Mouse (Mus musculus): Measurements from ENCODE around the gene Gm11084.
"Not testable (repeated sequence)": the region's sequence is repeated elsewhere in the genome, so short reads cannot be mapped to it uniquely, and the experiment has no call there.

Gm11084 gene

DNA sequence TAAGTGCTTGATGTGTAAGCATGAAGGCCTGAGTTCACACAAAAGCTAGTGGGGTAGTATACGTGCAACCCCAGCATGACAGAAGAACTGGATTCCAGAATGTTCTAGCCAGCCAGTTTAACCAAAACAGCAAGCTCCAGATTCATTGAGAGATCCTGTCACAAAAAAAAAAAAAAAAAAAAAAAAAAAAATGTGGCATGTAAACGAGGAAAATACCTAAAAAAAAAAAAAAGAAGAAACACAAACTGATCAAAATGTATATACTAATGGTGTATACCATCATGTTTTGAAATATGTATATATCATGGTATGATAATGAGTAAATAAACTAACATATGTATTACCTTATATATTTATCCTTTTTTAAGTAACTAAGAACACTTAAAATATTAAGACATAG lies 7.6 kb upstream of the Gm11084 start:
- DNase-seq, result no peak

- no peak for DNase-seq
These were observed 6.0 kb upstream of the Gm11084 start for GRCm38 (mm10) chr2:72992497-72992896.

DNA sequence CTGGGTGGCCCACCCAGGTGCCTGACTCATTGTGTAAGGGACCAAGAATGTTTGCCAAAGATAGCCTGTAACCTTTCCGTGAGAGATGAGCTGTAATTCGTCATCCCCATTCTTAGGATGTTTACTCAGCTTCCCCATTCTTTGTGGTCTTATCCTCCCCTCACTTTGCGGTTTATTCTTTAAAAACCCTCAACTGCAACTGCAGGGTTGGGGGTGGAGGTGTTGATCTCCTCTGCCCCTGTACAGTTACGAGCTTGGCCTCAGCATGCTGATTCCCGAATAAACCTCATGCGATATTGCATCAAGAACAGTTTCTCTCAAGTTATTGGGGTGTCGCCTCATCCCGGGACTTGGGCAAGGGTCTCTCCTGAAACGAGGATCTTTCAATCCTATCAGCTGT lies 2.4 kb upstream of the Gm11084 start:
- not testable (repeated sequence) for DNase-seq

GRCm38 (mm10) chr2:72985516-72985915 lies 1.0 kb downstream of the Gm11084 start:
- no peak for DNase-seq

DNA sequence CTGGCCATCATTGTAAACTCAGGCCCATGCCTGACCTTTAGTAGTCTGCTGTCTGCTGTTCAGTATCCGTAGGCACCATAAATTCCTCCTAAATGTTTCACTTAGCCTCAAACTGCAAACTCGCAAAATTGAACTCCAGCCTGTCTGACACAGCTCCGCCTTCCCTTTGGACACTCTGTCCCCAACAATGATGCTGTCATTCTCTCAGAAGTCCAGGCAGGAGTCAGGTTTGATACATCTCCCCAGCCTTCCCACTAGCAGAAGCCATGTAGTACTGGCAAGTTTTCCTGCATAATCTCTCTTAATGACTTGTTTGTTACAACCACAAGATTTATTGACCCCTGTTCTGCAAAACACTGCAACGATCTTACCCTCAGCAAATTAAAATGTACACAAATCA lies 1.7 kb downstream of the Gm11084 start:
- no peak for DNase-seq

DNA sequence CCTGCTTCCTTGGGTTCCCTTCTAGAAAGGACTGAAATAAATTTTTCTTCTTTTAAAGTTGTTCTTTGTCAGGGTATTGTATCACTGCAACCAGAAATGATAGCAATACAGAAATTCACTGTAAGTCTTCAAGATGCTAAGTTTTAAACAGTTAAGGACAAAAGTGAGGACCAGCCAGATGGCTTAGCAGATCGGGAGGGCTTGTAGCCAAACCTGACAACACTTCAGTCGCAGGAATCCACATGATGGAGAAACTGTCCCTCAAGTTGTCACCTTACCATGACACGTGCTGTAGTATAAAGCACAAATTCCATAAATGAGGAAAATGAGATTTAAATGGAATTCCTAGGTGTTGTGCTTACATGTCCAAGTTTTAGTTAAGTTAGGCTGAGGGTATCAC lies 3.3 kb downstream of the Gm11084 start:
- no peak for DNase-seq

GRCm38 (mm10) chr2:72982110-72982785 lies 4.3 kb downstream of the Gm11084 start:
- no peak for DNase-seq

GRCm38 (mm10) chr2:72981441-72982109 lies 4.9 kb downstream of the Gm11084 start:
- DNase-seq, result no peak

DNA sequence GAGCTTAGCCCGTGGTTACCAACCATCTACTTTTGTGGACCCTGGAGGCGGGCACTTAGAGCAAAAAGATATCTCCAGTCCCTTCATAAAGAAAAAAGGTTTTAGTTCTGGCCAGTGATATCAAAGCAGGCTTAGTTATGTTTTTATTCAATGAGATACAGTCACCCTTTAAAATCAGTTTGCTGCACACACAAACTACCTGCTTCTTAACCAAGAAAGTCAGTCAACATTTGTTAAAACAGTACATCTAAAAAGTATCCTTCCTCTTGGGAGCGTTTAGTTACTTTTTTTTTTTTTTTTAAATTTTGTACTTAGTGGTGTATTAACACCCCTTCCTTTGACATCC lies 5.5 kb downstream of the Gm11084 start:
- no peak for DNase-seq

DNA sequence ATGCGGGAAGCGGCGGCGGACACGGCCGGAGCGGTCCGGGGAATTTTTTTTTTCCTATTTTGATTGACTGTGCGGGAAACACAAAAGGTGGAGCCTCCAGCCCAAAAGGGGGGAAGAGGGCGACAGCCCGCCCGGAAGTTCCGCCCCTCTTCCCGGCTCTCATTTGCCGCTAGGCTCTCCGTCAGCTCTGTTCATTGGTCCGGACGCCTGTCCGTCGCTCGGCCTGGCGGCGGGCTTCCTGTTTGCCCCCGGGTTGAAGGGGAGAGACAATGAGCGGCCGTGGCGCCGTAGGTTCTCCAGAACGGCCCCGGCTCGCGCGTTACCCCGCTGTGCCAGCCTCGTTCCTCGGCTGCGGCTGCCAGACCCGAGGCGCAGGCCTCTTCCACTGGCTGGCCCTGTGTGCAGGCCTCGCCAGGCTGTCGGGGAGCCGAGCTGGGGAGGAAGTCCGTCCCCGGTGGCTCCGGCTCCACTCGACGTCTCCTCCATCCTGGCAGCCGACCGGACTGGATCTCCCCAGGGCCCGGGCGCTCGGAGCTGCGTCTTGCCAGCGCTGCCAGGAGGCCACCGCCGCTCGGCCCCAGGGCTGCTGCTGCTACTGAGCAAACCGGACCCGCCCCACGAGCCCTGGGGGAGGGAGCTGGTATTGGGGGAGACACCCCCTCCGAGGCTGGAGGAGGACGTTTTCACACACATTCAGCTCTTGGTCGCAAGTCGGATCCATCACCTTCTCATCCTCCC lies 6.0 kb downstream of the Gm11084 start, which contains the start of gene Sp3:
Sp3 (minus strand) TSS at position 110 of the 738 bp plus-strand sequence.
- peak; percentile 97 for DNase-seq

DNA sequence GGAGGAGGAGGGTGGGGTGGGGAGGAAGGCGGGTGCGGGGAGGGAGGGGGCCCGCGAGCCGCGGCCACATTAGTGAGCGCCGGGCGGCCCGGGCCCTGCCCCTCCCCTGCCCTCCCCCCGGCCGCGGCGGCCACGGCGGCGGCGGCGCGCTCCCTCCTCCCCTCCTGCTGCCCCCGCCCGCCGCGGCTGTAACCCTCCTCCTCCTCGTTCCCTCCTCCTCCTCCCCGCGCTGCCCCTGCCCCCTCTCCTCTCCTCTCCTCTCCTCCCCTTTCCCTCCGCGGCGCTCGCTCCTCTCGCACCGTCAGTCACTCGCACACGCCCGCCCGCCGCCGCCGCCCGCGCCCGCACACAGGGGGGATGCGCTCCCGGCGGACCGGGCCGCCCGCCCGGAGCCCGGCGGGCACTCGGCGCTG lies 6.9 kb downstream of the Gm11084 start:
- DNase-seq, result peak; percentile 93

- peak; percentile 96 for DNase-seq
These were observed 7.4 kb downstream of the Gm11084 start for GRCm38 (mm10) chr2:72978901-72979658.

GRCm38 (mm10) chr2:72978473-72978872 lies 8.0 kb downstream of the Gm11084 start:
- DNase-seq, result no peak

DNA sequence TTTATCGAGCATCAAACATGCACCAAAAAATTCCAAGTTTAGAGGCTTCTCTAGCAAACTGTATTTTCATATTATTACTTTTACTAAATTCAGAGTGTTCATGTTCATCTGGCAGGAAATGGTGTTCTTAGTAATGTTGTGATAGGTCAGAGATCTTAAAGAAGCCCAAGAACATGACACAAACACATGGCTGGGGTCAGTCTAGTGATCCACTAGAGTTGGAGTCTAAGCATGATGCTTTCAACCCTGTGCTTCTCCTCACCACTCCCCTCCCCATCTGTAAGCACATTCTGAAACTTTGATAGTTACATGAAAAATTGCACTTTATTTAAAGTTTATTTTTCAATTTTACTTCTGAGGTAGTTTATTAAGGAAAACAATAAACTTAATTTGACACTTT lies 9.2 kb downstream of the Gm11084 start:
- no peak for DNase-seq

DNA sequence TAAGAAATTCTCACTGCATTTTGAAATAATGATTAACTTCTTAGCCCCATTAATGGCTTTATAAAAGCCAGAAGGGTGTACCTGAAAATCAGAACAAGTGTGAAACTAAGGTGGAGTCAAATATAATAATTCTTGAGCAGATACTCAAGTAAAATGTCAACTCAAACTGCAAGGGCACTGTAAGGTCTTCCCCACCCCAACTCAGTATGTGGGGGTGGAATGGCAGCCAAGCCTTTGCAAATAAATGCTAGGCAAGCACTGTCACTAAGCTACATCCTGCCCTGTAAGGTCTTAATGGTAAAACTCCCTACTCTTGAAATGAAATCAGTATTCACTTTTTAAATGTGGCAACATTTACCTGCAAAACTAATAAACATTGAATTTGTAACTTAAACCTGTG lies 10.5 kb downstream of the Gm11084 start:
- no peak for DNase-seq

DNA sequence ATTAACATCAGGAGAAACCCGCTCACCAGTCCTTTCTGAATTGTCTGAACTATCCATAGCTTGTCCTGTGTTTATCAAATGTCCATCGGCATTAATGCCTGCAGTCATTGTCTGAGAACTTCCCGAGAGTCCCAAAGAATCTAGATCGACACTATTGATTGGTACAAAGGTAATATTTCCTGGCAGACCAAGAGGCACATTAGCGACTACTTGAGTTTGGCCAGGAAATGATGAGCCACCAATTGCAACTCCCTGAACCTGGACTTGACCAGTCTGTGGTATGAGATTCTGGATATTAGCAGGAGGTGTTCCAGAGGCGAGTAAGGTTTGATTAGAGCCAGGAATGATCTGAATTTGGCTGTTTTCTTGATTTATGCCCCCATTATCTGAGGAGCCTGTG lies 15.7 kb downstream of the Gm11084 start:
- no peak for DNase-seq

DNA sequence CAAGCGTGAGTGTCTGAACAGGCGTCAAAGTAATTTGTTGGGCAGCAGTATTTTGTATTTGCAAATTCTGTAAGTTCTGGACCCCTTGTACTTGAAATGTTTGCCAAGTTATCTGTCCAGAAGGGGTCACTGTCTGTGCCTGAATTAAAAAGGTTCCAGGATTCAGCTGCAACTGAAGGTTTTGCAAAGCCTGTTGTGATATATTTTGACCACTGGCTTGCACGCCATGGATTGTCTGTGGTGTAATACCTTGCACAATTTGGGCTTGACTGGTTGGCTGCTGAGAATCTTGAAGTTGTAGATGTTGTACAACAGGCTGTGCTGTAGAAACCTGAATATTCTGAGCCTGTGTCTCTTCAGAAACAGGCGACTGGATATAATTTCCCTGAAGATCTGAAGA lies 16.2 kb downstream of the Gm11084 start:
- DNase-seq, result no peak

- no peak for DNase-seq
These were observed 18.0 kb downstream of the Gm11084 start for GRCm38 (mm10) chr2:72968536-72968935.

DNA sequence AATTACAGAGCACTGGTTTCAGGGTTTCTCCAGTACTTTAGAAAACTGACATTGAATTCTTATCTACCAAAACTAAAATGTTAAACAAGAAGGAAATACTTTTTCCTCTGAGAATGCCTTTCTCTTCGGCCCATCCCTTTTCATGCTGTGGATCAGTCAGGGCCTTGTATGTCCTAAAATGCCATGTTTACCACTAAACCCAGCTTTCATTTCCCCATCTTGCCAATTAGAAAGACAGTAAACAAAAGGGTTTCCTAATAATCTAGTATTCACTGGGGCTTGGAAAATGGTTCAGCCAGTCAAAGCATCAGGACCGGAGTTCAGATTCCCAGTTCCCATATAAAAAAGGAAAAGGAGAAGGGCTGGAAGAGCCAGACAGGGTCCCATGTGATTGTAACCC lies 21.1 kb downstream of the Gm11084 start:
- no peak for DNase-seq

DNA sequence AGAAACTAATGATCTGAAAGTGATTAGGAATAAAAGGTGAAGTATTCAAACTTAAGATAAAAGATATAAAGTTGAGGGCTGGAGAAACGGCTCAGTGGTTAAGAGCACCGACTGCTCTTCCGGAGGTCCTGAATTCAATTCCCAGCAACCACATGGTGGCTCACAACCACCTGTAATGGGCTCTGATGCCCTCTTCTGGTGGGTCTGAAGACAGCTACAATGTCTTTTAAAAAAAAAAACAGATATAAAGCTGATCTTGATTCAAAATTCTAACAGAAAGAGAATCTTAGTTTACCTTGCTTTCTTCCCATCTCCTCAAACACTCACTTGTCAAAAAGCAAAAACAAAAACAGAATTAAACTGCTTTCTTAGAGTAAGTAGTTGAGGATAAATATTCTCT lies 30.1 kb downstream of the Gm11084 start:
- no peak for DNase-seq

DNA sequence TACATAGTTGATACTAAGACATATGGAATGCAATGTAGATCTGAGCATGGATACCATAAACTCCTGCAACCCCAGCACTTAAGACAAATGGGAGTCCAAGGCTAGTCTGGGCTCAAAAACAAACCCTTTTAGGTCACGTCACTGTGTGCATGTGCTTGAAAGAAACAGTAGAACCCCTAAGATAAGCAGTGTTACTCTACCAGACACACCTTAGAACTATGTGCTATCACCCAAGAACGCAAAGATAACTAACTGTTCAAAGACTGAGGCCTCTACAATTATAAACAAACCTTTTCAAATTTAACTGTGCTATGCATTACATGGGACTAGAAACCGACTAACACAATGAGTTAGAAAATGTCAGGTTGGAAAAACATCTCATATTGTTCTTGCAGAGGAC lies 33.5 kb downstream of the Gm11084 start:
- DNase-seq, result no peak

DNA sequence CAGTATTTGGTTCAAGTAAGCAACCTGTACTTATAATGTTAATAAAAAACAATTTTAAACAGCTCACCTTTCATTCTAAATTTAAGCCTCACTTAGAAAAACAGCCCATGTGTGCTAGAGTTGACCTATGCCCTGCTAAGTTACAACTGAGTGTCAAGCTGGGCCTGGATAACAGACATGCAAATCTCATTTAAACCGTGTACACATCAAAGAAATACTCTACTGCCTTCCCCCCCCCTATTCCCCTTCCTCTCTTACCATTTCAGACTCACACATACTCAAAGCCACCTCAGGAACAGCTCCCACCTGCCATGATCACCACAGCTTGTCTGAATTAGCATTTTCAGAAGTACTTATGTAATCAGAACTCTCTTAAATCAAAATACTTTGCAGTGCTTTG lies 50.6 kb downstream of the Gm11084 start:
- DNase-seq, result no peak

DNA sequence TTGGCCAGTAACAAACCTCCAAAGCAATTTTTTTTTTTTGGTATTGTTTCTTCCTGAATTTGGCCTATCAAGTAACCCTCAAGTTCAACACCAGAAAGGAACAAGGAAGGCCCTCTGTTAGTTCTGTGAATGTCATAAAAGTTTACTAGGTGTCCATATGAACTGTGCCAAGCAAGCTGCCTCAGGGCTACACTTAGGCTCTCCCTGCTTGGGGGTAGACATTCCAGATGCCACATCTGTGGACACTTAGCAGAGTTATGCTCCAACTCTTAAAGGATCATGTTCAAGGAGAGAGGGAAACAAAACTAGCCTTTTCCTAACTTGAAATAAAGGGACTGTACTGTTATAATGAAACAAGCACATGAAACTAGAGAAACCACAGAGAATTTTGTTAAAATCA lies 54.3 kb downstream of the Gm11084 start:
- no peak for DNase-seq

All from liver (tissue).